Mouse (Mus musculus) lung, postnatal 0 days (tissue): ENCODE measurements around the gene Lfng.

Experiments
- CTCF ChIP-seq: IDR thresholded peaks from 2 replicates; pipeline ENCODE4 v1.5.1; 2016; ENCODE audit warnings: antibody characterized with exemption, mild to moderate bottlenecking
- EP300 ChIP-seq: IDR thresholded peaks from 2 replicates; pipeline ENCODE4 v1.6.1; 2016; ENCODE audit warnings: antibody characterized with exemption, mild to moderate bottlenecking, control low read depth

GRCm38 (mm10) chr5:140648519-140649100 is 41.5 kb downstream of the Lfng start, which contains the start of gene Ttyh3:
- no peak; the same call in 1 of the 2 replicates for TF ChIP-seq CTCF
- no peak for TF ChIP-seq EP300
